Mouse (Mus musculus): ENCODE measurements at regions not wholly inside any gene's neighbourhood (a gene's known extent, or its start where the extent isn't known, plus 50 kb on each side); places are given as distances from the start of the nearest gene placed in this dataset.

DNA sequence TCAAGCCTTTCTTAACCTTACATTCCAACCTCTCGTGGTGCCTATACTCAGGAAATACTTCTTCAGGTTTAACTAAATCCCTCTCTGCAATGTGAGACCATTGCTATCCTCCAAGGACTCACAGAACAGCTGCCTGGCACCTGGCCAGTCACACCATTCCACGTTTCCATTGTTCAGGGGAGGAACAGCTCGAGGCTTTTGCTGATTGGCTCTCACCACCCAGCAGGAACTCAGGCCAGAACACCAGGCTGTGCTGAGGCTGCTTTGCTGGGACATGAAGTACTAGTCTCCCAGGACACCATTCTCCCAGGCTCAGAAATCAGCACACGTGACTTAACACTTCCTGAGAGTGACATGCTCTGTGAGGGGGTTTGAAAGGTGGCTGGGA is 357.6 kb downstream of the Sorl1 start:
- Histone ChIP-seq H3K27me3 (ENCODE audit: control insufficient read depth, insufficient read depth, low read length) (no peaks in the 10 kb centered on the region), H3K36me3 (replicated peaks; ENCODE audit: control insufficient read depth, insufficient read depth, low read depth) (no peaks in the 10 kb centered on the region), H3K4me3 (ENCODE audit: insufficient read depth in 1 of 2, low read depth in 2 of 2, low read length in 2 of 2) (no peak overlapping the region), H3K4me2 (ENCODE audit: low read depth) (no peak overlapping the region), H3K9ac (replicated peaks) (no peak overlapping the region), H3K27ac (no peak overlapping the region), H3K9me3 (ENCODE audit: control insufficient read depth, low read length) (no peaks in the 10 kb centered on the region), H3K4me1 (replicated peaks; ENCODE audit: control insufficient read depth in 2 of 2, insufficient read depth in 2 of 2, low read length in 1 of 2) (no peaks in the 10 kb centered on the region)
- no peak for ATAC-seq (ENCODE audit: insufficient read depth)
- WGBS (ENCODE audit: insufficient replicate concordance), result 24% methylated on average over 4 of the region's 4 CpGs
- TF ChIP-seq CTCF (IDR thresholded peaks at IDR 0.05; ENCODE audit: low read depth) (no peak), EP300 (IDR thresholded peaks at IDR 0.05; ENCODE audit: low read depth) (no peak)
- no peak for DNase-seq (ENCODE audit: low read depth in 3 of 3, low spot score in 3 of 3)

GRCm38 (mm10) chr9:41765816-41766532 is 358.1 kb downstream of the Sorl1 start:
- 55% methylated on average over 6 of the region's 6 CpGs for WGBS (ENCODE audit: insufficient replicate concordance)
- no peak overlapping the region for H3K27ac ChIP-seq
- no peak for ATAC-seq (ENCODE audit: insufficient read depth)

GRCm38 (mm10) chr9:41761050-41761576 is 363.0 kb downstream of the Sorl1 start:
- Histone ChIP-seq H3K4me2 (ENCODE audit: low read depth) (no peak overlapping the region), H3K4me1 (replicated peaks; ENCODE audit: control insufficient read depth in 2 of 2, insufficient read depth in 2 of 2, low read length in 1 of 2) (no peaks in the 10 kb centered on the region), H3K36me3 (replicated peaks; ENCODE audit: control insufficient read depth, insufficient read depth, low read depth) (no peaks in the 10 kb centered on the region), H3K27me3 (ENCODE audit: control insufficient read depth, insufficient read depth, low read length) (no peaks in the 10 kb centered on the region), H3K4me3 (ENCODE audit: insufficient read depth in 1 of 2, low read depth in 2 of 2, low read length in 2 of 2) (no peak overlapping the region), H3K27ac (no peak overlapping the region), H3K9ac (replicated peaks) (no peak overlapping the region), H3K9me3 (ENCODE audit: control insufficient read depth, low read length) (no peaks in the 10 kb centered on the region)
- DNase-seq (ENCODE audit: low read depth in 3 of 3, low spot score in 3 of 3) (no peak), ATAC-seq (ENCODE audit: insufficient read depth) (no peak)
- TF ChIP-seq CTCF (IDR thresholded peaks at IDR 0.05; ENCODE audit: low read depth), result no peak
- TF ChIP-seq EP300 (IDR thresholded peaks at IDR 0.05; ENCODE audit: low read depth), result no peak
- 46% methylated on average over 3 of the region's 3 CpGs for WGBS (ENCODE audit: insufficient replicate concordance)

More at GRCm38 (mm10) chr9:41765816-41766532, 358.1 kb downstream of the Sorl1 start:
- no peak for DNase-seq (ENCODE audit: low read depth in 3 of 3, low spot score in 3 of 3)
- Histone ChIP-seq H3K4me3 (ENCODE audit: insufficient read depth in 1 of 2, low read depth in 2 of 2, low read length in 2 of 2) (no peak overlapping the region), H3K4me2 (ENCODE audit: low read depth) (no peak overlapping the region), H3K27me3 (ENCODE audit: control insufficient read depth, insufficient read depth, low read length) (no peaks in the 10 kb centered on the region), H3K9me3 (ENCODE audit: control insufficient read depth, low read length) (no peaks in the 10 kb centered on the region), H3K36me3 (replicated peaks; ENCODE audit: control insufficient read depth, insufficient read depth, low read depth) (no peaks in the 10 kb centered on the region), H3K9ac (replicated peaks) (no peak overlapping the region), H3K4me1 (replicated peaks; ENCODE audit: control insufficient read depth in 2 of 2, insufficient read depth in 2 of 2, low read length in 1 of 2) (no peaks in the 10 kb centered on the region)
- no peak for TF ChIP-seq CTCF (IDR thresholded peaks at IDR 0.05; ENCODE audit: low read depth)
- no peak for TF ChIP-seq EP300 (IDR thresholded peaks at IDR 0.05; ENCODE audit: low read depth)

DNA sequence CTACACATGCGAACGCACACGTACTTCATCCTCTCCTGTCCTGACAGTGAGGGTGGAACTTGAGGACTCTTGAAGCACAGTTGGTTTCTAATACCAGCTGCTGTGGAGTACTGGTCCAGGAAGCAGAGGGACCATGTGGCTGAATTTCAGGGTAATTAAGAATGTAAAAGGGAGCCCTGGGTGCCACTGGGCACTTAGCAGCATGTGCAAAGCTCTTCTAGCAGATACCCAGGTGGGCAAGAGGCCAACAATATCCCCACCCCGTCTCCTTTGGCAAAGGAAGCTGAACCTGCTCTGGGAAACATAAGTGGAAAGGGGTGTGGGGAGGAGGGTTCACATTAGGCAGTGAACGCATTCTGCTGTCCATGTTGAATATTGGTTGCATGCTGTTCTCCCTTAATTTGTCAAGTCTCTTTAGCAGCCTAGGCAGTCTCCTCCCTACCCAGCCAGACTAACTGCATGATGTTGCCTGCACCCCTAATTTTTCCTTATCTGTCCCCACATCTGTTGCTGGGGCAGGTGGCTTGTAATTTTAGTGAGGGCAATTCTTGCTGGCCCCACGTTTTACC is 369.6 kb downstream of the Sorl1 start:
- ATAC-seq (ENCODE audit: insufficient read depth) (no peak), DNase-seq (ENCODE audit: low read depth in 3 of 3, low spot score in 3 of 3) (no peak)
- no peak overlapping the region for H3K4me3 ChIP-seq (ENCODE audit: insufficient read depth in 1 of 2, low read depth in 2 of 2, low read length in 2 of 2)
- no peaks in the 10 kb centered on the region for H3K9me3 ChIP-seq (ENCODE audit: control insufficient read depth, low read length)
- WGBS (ENCODE audit: insufficient replicate concordance), result 46% methylated on average over 6 of the region's 6 CpGs
- H3K4me2 ChIP-seq (ENCODE audit: low read depth), result no peak overlapping the region
- no peak overlapping the region for H3K27ac ChIP-seq
- H3K9ac ChIP-seq (replicated peaks), result no peak overlapping the region
- H3K4me1 ChIP-seq (replicated peaks; ENCODE audit: control insufficient read depth in 2 of 2, insufficient read depth in 2 of 2, low read length in 1 of 2), result no peaks in the 10 kb centered on the region
- no peak for TF ChIP-seq EP300 (IDR thresholded peaks at IDR 0.05; ENCODE audit: low read depth)
- TF ChIP-seq CTCF (IDR thresholded peaks at IDR 0.05; ENCODE audit: low read depth), result no peak
- H3K36me3 ChIP-seq (replicated peaks; ENCODE audit: control insufficient read depth, insufficient read depth, low read depth), result no peaks in the 10 kb centered on the region
- H3K27me3 ChIP-seq (ENCODE audit: control insufficient read depth, insufficient read depth, low read length), result no peaks in the 10 kb centered on the region

GRCm38 (mm10) chr9:41745979-41746647 is 378.0 kb downstream of the Sorl1 start:
- no peak for DNase-seq (ENCODE audit: low read depth in 3 of 3, low spot score in 3 of 3)
- Histone ChIP-seq H3K4me3 (ENCODE audit: insufficient read depth in 1 of 2, low read depth in 2 of 2, low read length in 2 of 2) (no peak overlapping the region), H3K27me3 (ENCODE audit: control insufficient read depth, insufficient read depth, low read length) (no peaks in the 10 kb centered on the region), H3K36me3 (replicated peaks; ENCODE audit: control insufficient read depth, insufficient read depth, low read depth) (no peaks in the 10 kb centered on the region), H3K9me3 (ENCODE audit: control insufficient read depth, low read length) (no peaks in the 10 kb centered on the region), H3K4me1 (replicated peaks; ENCODE audit: control insufficient read depth in 2 of 2, insufficient read depth in 2 of 2, low read length in 1 of 2) (no peaks in the 10 kb centered on the region), H3K9ac (replicated peaks) (no peak overlapping the region), H3K4me2 (ENCODE audit: low read depth) (no peak overlapping the region), H3K27ac (no peak overlapping the region)
- no peak for ATAC-seq (ENCODE audit: insufficient read depth)
- TF ChIP-seq CTCF (IDR thresholded peaks at IDR 0.05; ENCODE audit: low read depth), result no peak
- no peak for TF ChIP-seq EP300 (IDR thresholded peaks at IDR 0.05; ENCODE audit: low read depth)
- 49% methylated on average over 5 of the region's 5 CpGs for WGBS (ENCODE audit: insufficient replicate concordance)

Data from liver, embryonic 14.5 days (tissue).